7 mouse cellular contexts compared by ENCODE assay signal in genomic region chr7:127273925-127274789, GRCm38 (mm10). TPM values are rescaled to one million over a fixed set of nuclear protein-coding genes. Genes with fewer than 3 reads are reported as not detected.
A peak's percentile ranks its signal among the peaks of the same experiment; 100 is the strongest.
DNase-seq lines count a peak whose midpoint lies in the region; ATAC-seq lines count a peak whose summit lies in the region.

Gene Sephs2 (minus strand): TSS chr7:127274055.

- H3K9me3 ChIP-seq in embryonic facial prominence, embryonic 11.5 days (replicated peaks; ENCODE audit: control insufficient read depth, low read length) = no peaks in the 10 kb centered on the region
- H3K9me3 ChIP-seq in limb, embryonic 10.5 days (replicated peaks) = 0 out of 2 replicates have a peak, but pooled peaks cover under 1% of the 10 kb centered on the region
- H3K9me3 ChIP-seq in midbrain, embryonic 13.5 days = no peaks in the 10 kb centered on the region

- ATAC-seq in embryonic facial prominence, embryonic 11.5 days (replicated peaks; ENCODE audit: insufficient number of reproducible peaks, low FRiP score, low TSS enrichment, low read depth) = peak; percentile 86
- peak; percentile 74 for ATAC-seq in granulocyte monocyte progenitor cell, adult 5-6 weeks (replicated peaks; ENCODE audit: poor library complexity, severe bottlenecking)
- ATAC-seq in midbrain, embryonic 13.5 days = peak; percentile 96

- H3K9ac ChIP-seq in embryonic facial prominence, embryonic 11.5 days (replicated peaks; ENCODE audit: low read length) = peak within 1 kb of the TSS; percentile 78
- peak within 1 kb of the TSS; percentile 87 for H3K9ac ChIP-seq in midbrain, embryonic 13.5 days (replicated peaks)

- 2% methylated on average over 39 of the region's 39 CpGs for WGBS in embryonic facial prominence, embryonic 11.5 days
- 3% methylated on average over 39 of the region's 39 CpGs for WGBS in limb, embryonic 10.5 days
- 3% methylated on average over 39 of the region's 39 CpGs for WGBS in midbrain, embryonic 13.5 days

- H3K4me2 ChIP-seq in embryonic facial prominence, embryonic 11.5 days (ENCODE audit: low read depth, low read length) = peak within 1 kb of the TSS; percentile 83
- H3K4me2 ChIP-seq in midbrain, embryonic 13.5 days (replicated peaks) = peak within 1 kb of the TSS; percentile 95

- H3K4me1 ChIP-seq in embryonic facial prominence, embryonic 11.5 days (ENCODE audit: control insufficient read depth, insufficient read depth, low read length) = no peaks in the 10 kb centered on the region
- peaks cover 15% of the 10 kb centered on the region for H3K4me1 ChIP-seq in limb, embryonic 10.5 days
- peaks cover 26% of the 10 kb centered on the region for H3K4me1 ChIP-seq in midbrain, embryonic 13.5 days (replicated peaks)

- peak within 1 kb of the TSS; percentile 66 for H3K4me3 ChIP-seq in embryonic facial prominence, embryonic 11.5 days (ENCODE audit: low read depth, low read length)
- peak within 1 kb of the TSS; percentile 93 for H3K4me3 ChIP-seq in limb, embryonic 10.5 days
- peak within 1 kb of the TSS; percentile 72 for H3K4me3 ChIP-seq in midbrain, embryonic 13.5 days (replicated peaks)

- no peaks in the 10 kb centered on the region for H3K27me3 ChIP-seq in embryonic facial prominence, embryonic 11.5 days (ENCODE audit: control insufficient read depth, insufficient read depth, low read length)
- H3K27me3 ChIP-seq in limb, embryonic 10.5 days (ENCODE audit: low read depth, poor library complexity, severe bottlenecking) = no peaks in the 10 kb centered on the region
- H3K27me3 ChIP-seq in midbrain, embryonic 13.5 days = no peaks in the 10 kb centered on the region

- peak; percentile 94 for DNase-seq in adrenal gland, postnatal 14 days
- DNase-seq in embryonic facial prominence, embryonic 11.5 days (ENCODE audit: low spot score) = peak; percentile 96
- peak; percentile 98 for DNase-seq in kidney, adult 11 months
- DNase-seq in limb, embryonic 10.5 days (ENCODE audit: low spot score) = peak; percentile 91
- DNase-seq in spleen, adult 12 weeks (ENCODE audit: low spot score) = peak; percentile 91

- H3K27ac ChIP-seq in embryonic facial prominence, embryonic 11.5 days (replicated peaks; ENCODE audit: low read depth, low read length) = peak within 1 kb of the TSS; percentile 58; the same call in 1 of the 2 replicates
- H3K27ac ChIP-seq in limb, embryonic 10.5 days = peak within 1 kb of the TSS; percentile 96
- peak within 1 kb of the TSS; percentile 83 for H3K27ac ChIP-seq in midbrain, embryonic 13.5 days

- no peaks in the 10 kb centered on the region; the same call in 1 of the 2 replicates for H3K36me3 ChIP-seq in embryonic facial prominence, embryonic 11.5 days (replicated peaks; ENCODE audit: control insufficient read depth, insufficient read depth, low read depth, low read length)
- H3K36me3 ChIP-seq in limb, embryonic 10.5 days = peaks cover 40% of the 10 kb centered on the region
- H3K36me3 ChIP-seq in midbrain, embryonic 13.5 days = peaks cover 13% of the 10 kb centered on the region

RNA-seq across cellular contexts. Expression of gene Sephs2, which starts in this region (rescaled TPM):
- total RNA-seq in adrenal gland, postnatal 14 days (2021) = 147 and 187 TPM in 2 replicates
- 92.4 and 102 TPM in 2 replicates for polyA plus RNA-seq in embryonic facial prominence, embryonic 11.5 days (2014; fragmentation: Nextera tagmentation; extraction: Ambion mirVana)
- 63.0 and 70.4 TPM in 2 replicates for total RNA-seq in granulocyte monocyte progenitor cell, adult 5-6 weeks (2014; fragmentation: Nextera tagmentation)
- 158 and 176 TPM in 2 replicates for total RNA-seq in granulocyte monocyte progenitor cell, adult 5-6 weeks (2017)
- polyA plus RNA-seq in limb, embryonic 10.5 days (2016; fragmentation: Nextera tagmentation; extraction: Ambion mirVana) = 89.7 and 93.9 TPM in 2 replicates
- 52.4 and 54.0 TPM in 2 replicates for polyA plus RNA-seq in midbrain, embryonic 13.5 days (2015; fragmentation: Nextera tagmentation; extraction: Ambion mirVana)

Comparison
In these comparisons a context has a peak if more than half of its experiments do, and no peak if none do; other contexts are left out.
1. Peak in every context shown above with its lines: DNase-seq, ATAC-seq, H3K4me3 ChIP-seq and H3K27ac ChIP-seq.